Mouse (Mus musculus) thymus, postnatal 25 days (tissue): ENCODE data around the gene Ric3.

Source experiments
- DNase-seq: peaks from one replicate; pipeline ENCODE4 v3.0.0; 2022

Ric3 gene

DNA sequence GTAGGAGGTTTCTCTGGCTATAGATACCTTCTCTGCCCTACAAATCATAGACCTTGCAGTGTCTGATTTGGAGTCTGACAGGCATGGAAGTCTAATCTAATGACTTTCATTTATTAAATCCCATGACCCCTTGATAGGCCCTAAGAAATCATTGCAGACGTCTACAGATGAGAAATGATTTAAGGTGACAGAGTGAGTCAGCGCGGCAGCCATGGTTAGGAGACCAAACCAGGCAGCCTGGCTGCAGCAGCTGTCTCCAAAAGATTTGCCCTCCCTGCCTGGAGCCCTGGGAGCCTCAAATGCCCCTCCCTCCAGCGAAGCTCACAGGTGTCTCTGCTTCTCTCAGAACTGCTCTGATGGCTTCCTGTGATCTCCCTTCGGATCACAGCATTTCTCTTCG, 87.0 kb downstream of the Ric3 start:
- DNase-seq, result no peak

DNA sequence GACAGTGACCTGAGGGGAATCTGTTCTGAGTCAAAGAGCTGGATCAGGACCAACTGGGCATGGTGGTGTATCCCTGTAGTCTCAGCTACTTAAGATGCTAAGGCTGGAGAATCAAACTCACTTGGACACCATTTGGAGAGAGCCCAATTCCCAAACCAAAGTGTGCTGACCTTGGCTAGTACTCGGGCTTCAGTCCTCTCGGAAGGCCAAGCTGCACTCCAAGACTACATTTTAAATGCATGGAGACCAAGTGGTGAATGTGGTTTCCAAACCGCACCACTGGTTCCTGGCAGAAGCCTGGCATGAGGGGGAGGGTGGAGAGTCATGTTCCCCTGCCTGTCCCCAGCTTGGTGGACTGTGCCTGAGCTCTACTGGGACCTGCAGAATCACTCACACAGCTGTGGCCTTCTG, 89.2 kb downstream of the Ric3 start:
- no peak for DNase-seq

DNA sequence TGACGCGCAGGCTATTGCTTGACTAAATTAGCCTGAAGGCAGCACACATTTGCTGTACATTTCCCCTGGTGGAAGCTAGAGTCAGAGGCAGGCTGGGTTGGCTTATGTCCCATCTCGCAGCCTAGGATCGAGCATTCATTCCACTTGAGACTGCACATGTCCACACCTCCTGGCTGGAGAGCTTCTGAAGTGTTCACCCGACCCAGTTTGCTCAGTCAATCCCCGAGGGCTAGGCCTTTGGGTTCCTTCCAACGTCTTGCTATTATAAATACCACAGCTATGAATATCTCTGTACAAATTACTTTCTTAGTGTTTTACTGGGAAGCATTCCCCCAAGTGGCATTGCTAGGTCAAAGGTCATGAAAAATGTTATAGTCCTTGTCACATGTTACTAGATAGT, 89.9 kb downstream of the Ric3 start:
- DNase-seq, result no peak

GRCm38 (mm10) chr7:108991207-108991606, 91.9 kb downstream of the Ric3 start:
- no peak for DNase-seq

DNA sequence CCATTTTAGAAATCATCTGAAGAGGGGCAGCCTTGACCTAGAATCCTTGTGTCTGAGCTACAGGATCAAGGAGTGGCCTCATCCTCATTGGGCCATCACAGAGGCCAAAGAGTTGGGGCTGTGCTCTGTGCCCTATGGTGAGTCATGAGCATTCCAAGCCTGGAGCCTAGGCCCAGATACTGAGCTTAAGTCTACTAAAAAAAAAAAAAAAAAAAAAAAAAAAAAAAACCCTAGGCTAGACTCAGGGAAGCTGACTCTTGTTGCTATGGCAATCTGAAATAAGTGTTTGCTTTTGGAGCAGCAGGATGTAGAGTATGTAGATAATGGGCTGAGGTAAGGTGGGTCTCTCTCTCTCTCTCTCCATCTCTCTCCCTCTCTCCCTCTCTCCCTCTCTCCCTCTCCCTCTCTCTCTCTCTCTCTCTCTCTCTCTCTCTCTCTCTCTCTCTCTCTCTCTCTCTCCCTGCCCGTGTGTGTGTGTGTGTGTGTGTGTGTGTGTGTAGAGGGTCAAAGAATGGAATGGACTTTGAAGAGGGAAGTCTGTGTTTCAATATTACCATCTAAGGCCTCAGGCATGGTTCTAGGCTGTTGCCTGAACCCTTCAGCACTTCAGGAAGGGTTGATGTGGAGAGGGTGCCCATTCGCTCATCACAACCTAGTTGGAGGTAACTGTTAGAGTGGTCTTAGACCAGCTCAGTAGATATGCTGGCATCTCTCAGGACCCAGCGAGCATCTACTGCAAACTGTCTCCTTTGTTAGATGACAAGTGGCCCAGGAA, 97.0 kb downstream of the Ric3 start:
- DNase-seq, result no peak
